Mouse (Mus musculus) left cerebral cortex, postnatal 36 days (tissue): ENCODE measurements at regions not wholly inside any gene's neighbourhood (a gene's known extent, or its start where the extent isn't known, plus 50 kb on each side); places are given as distances from the start of the nearest gene placed in this dataset.
A peak's percentile ranks its signal among the peaks of the same experiment; 100 is the strongest.

Source experiments
- DNase-seq, 2 experiments: peaks; one replicate each; pipeline ENCODE4 v3.0.0; 2021 to 2022; ENCODE audit warnings: low spot score in 2 of 2, mixed read lengths in 1 of 2
- intact Hi-C: fragments of 180-260 bp; cut with DNase I; formaldehyde crosslinking; loops from one replicate; pipeline ENCODE4 v1.15.1; 2025

GRCm38 (mm10) chr8:126756300-126757097, 162.7 kb upstream of the Irf2bp2 start:
- DNase-seq: no peak
- intact Hi-C loops: loop anchor here (5.0 kb wide), 3 partner anchors 46 to 164 kb away; partner anchors contain the start of gene Irf2bp2

DNA sequence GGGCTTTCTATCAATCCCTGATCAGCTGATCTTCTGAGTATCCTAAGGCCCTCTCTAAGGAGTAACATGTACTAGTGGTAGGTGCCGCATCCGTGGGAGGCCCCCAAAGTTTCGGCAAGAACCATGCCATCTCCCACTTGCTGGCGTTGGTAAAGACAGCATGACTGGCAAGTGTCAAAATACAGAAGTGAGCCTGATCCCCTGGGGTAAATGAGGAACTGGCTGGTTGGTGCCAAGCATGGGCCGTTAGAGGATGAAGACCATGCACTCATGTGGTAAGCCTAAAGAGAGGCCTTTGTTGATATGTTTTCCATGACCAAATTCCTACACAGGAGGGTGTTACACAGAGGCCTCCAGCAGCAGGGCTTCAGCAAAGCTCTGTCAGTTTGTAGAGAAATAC, 161.9 kb upstream of the Irf2bp2 start:
- intact Hi-C loops: loop anchor here (5.0 kb wide), 3 partner anchors 47 to 163 kb away; partner anchors contain the start of gene Irf2bp2
- no peak for DNase-seq

DNA sequence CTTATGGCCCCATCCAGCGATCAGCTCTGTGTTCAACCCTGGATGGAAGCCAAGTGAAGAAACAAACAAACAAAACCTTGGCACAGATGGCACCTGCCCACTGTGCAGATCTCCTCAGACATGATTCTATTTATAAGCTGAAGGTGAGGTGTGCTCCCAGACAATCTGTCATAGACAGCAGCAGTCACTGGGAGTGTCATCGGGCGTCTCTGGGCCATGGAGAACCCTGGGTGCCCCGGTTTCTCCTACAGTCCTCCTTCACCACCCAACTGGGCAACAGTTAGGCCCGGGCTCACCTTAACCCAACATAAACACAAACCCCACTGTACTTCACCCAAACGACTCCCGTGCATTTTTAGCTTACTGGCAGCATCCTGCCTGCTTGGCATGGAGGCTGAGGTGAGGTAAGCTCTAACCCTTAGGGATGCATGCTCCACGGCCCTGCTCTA, 160.6 kb upstream of the Irf2bp2 start:
- intact Hi-C loops: loop anchor here (5.0 kb wide), 1 partner anchor 87 kb away; no protein-coding TSS in a partner anchor
- DNase-seq: no peak

GRCm38 (mm10) chr8:126753059-126753855, 159.5 kb upstream of the Irf2bp2 start:
- intact Hi-C loops: loop anchor here (5.0 kb wide), 1 partner anchor 86 kb away; no protein-coding TSS in a partner anchor
- no peak for DNase-seq

DNA sequence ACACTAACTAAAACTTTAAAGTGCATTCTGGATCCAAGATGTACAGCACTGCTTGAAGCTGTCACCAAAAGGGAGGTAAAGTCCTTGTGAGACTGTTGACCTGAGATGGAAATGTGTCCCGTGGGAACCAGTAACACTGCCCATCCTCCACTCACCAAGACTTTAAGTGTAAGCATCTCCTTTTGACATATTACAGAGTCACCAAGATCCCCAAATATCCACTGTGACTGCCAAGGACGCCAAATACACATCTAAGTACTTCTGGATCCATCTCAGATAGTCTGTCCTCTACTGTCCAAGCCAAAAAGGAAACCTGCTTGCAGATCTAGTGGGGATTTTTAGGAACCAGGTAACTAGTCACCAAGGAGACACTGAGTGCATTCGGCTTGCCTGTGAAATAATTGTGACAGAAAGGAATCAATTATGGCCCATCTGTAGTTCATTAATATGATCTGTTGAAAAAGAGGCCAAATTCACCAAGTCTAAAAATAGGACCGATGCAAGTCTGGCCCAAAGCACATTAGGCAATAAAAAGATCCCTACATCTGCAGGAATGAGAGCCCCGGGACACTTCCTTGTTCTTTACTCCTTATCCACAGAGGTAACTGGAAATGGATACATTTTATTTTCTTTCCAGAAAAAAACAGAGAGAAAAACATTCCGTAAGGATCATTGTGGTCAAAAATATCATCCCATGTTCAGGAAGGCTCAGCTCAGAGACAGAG, 157.8 kb upstream of the Irf2bp2 start:
- DNase-seq: no peak
- intact Hi-C loops: loop anchor here (5.0 kb wide), 1 partner anchor 84 kb away; no protein-coding TSS in a partner anchor

DNA sequence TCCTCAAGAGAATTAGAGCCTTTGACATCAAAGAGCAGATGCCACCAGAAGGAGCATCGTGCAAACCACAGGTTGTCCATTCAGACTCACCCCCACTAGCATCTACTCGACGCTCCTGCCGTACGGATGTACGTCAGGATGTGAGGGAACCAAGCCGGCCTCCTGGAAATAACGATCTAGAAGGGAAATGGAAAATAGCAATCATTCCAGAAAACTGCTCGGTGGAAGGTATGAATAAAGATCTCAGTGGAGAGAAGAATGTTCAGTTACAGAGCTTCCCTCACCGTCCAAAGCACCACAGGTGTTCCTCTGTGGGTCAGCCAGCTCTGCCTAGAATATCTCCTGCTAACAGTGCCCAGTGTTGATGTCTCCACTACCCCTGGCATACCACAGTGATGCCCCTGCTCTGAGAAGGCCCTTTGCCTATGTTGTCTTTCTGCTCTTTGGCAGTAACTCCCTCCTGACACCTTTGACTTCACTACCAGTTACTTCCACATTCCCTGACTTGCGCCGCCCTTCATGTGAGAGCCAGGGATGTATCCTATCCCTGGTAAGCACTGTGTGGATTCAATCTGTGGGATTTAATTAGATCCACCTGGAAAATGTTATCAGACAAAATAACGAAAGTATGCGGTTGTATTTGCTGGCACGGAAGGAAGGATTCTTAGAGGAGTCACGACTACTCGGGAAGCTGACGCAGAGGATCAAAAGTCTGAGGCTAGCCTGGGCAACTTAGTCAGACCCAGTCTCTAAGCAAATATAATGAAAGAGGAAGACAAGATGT, 152.4 kb upstream of the Irf2bp2 start:
- intact Hi-C loops: no loop called here
- DNase-seq: no peak

- no peak for DNase-seq
- intact Hi-C loops: no loop called here
These were observed 151.1 kb upstream of the Irf2bp2 start for GRCm38 (mm10) chr8:126744747-126745382.

DNA sequence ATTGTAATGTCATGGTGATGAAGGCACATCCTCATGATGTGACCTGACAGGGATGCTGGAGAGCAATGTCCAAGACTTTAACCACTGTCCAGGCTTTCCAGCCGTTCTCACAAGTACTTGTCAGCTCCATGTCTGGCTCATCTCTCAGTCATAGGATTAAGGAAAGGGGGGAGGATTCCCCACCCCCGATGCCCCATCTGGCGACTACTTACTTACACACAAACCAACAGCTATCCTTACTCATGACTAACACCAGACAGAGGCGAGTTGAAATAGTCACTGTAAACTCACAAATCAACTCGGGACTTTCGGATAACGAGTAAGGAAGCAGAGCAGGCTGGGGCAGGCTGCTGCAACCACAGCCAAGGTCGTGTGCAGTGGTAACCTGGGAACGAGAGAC, 149.5 kb upstream of the Irf2bp2 start:
- intact Hi-C loops: no loop called here
- DNase-seq: peak in 1 of 2 experiments; percentile 23

GRCm38 (mm10) chr8:126742081-126742480, 148.3 kb upstream of the Irf2bp2 start:
- DNase-seq: no peak
- intact Hi-C loops: no loop called here

DNA sequence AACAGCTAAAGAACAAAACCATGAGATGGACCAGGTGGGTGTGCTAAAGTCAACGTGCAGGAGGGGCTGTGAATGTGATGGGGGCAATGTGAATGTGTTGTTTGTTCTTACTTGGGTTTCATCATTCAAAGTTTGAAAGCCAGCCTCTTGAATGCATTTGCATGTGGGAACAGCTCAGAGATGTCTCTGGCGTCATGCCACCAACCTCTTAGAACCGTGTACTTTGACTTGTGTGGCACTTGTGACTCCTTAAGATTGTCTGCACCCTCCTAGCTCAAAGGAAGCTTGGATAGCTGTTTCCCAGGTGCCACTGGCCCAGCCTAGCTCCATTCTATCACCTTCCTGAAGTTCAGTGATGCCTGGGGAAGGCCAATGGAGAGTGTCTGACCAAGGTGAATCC, 147.2 kb upstream of the Irf2bp2 start:
- no peak for DNase-seq
- intact Hi-C loops: no loop called here

DNA sequence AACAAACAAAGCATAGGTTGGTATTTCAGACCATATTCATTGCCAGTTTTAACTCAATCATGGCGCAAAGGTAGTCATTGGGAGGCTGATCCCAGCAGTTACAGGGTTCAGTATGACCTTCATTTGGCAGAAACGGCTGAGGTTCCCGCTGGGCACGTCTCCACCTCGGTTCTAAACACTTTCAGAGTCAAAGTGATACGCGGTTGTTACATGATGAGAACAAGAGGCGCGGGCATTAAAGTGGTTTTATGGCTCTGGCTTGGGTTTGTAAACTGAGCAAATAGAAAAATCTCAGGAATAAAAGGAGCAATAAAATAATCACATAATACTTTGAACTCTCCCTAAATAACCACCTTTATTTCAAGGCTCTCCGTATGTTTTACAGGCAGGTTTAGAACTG, 146.0 kb upstream of the Irf2bp2 start:
- DNase-seq: no peak
- intact Hi-C loops: loop anchor here (5.0 kb wide), 2 partner anchors 147 to 242 kb away; partner anchors contain the start of gene Irf2bp2

DNA sequence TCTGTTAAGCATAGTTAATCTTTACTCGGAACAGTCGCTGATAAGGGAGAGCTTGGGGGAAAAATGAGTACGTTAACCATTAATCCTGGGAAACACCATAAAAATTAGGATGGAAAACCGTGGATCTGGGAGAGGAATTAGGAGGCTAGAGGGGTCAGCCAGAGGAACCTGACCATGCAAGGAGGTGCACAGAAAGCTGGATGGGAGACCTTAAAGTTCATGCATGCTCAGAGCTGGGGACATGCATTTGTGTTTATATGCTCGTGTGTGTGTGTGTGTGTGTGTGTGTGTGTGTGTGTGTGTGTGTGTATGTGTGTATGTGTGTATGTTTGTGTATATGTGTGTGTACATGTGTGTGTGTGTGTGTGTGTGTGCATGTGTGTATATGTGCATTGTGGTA, 143.2 kb upstream of the Irf2bp2 start:
- intact Hi-C loops: loop anchor here (5.0 kb wide), 2 partner anchors 145 to 240 kb away; partner anchors contain the start of gene Irf2bp2
- DNase-seq: no peak

DNA sequence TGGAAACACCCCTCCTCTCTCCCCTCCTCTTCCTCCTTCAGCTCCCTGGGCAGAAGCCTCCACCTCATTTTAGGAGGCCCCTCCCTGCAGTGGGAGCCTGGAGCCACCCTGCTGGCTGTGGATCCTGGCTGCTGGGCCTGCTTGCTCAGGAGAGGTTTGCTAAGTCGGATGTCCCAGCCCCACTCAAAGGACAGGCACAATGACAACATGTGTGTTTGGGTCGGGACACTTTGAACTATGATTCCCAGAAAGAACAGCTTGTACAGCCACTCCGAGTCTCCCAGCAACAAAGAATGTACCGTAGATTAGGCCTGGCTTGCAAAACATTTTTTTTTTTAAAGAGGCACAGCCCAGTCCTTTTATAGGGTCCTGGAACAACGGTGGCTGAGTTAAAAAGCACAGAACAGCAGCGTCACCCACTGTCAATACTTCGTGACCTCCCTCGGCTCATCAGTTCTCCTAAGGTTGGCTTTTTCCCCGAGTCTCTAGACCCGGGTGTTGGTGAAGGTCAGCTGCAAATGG, 142.7 kb upstream of the Irf2bp2 start:
- DNase-seq: peak; percentile 44 to 68
- intact Hi-C loops: loop anchor here (1.0 to 5.0 kb wide), 3 partner anchors 69 to 239 kb away; partner anchors contain the start of gene Irf2bp2

DNA sequence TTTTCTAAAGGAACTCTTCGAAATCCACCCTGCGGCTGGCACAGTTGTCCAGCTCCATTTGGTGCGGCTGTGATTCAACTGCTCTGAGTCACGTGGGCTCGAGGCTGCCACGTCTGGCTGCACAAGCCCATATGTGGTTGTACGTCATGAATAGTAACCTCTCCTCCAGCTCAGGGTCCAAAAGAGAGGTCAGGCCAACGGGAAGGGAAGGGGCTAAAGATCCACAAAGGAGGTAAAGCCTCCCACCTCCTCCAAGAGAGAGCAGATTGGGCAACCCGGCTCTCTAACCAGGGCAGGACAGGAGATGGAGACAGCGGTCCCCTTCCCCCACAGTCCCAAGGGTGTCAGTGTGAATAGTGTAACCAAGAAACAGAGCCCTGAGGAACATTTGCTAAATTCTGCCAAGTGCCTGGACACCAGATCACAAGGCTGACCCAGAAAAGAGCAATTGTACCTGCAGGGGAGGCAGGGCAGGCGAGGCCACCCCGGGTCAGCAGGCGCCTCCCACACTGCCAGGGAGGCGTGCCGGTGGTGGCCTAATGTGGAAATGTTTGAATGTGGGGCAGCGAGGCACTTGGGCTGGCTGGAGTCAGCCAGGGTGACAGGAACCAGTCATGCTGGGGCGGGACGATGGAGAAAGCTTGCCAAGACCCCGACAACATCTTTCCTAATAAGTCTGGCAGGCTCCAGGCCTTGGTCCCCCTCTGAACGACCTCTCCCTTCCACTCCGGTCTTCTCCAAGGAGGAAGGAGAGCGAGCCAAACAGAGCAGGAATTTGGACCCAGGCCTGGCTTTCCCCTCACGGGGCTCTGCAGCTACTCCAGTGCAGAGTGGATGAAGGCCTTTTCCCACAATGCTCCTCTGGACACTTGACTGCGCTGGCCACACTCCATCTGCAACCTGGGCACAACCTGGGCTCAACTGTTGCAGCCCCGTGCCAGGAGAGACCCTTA, 142.0 kb upstream of the Irf2bp2 start:
- DNase-seq: peak; percentile 53 to 71
- intact Hi-C loops: loop anchor here (1.0 to 5.0 kb wide), 3 partner anchors 68 to 238 kb away; partner anchors contain the start of gene Irf2bp2

DNA sequence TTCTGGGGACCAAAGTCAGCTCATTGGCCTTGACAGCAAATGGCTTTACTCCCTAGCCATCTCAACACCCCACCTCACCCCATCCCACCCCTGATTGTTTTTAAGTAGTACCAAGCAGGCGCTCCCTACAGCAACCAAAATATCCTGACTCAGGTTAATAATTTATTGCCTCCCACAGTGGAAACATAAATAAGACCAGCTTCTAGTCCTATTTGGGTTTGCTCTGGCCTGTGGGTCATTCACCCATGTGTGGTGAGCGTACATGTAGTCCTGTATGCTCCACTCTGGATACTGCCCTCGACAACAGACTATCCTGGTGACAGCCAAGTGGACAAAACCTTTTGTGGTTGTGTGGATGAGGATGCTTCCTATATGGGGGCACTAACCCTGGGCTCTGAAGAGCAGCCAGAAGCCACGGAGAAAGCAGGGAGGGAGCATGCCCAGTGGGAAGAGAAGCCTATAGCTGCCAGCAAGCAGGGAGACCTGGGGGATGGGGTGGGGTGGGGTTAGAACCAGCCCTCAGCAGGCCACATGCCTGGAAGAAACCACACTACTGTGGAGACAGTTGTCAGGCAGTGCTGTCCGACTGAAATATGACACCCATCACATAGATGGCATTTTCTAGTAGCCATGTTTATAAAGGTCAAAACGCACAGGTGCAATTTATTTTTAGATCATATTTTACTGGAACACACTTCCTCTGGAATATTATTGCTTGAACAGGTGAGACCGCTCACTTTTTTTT, 141.1 kb upstream of the Irf2bp2 start:
- intact Hi-C loops: loop anchor here (5.0 kb wide), 2 partner anchors 143 to 238 kb away; partner anchors contain the start of gene Irf2bp2
- DNase-seq: no peak

GRCm38 (mm10) chr8:126733779-126734178, 140.0 kb upstream of the Irf2bp2 start:
- intact Hi-C loops: no loop called here
- DNase-seq: no peak
